Mouse (Mus musculus) small intestine, adult 10 weeks (tissue): Measurements from ENCODE around the gene Gpr155. TPM values are rescaled to one million over a fixed set of nuclear protein-coding genes. Genes with fewer than 3 reads are reported as not detected.

Experiments used
- polyA plus RNA-seq: library from polyadenylated mRNA; stranded (reverse); fragments of 350-450 nt; fragmentation: Illumina TruSeq; extraction: RNeasy Lipid Tissue Mini Kit (QIAGEN cat#74804); gene quantifications from one replicate; pipeline ENCODE4 v1.2.3, GENCODE M21; 2014; ENCODE audit warnings: low replicate concordance

Gpr155 gene
- polyA plus RNA-seq: 130 TPM

GRCm38 (mm10) chr2:73386356-73387046, at the start of gene Gpr155:
Gpr155 (minus strand) TSS chr2:73386572.

GRCm38 (mm10) chr2:73312152-73313116, 73.9 kb downstream of the Gpr155 start, which contains the start of the genes Scrn3 and Cir1:
Scrn3 (plus strand) TSS chr2:73312601.
Cir1 (minus strand) TSS chr2:73312701.

Other genes with a start within 250 kb of the Gpr155 start
- 128 TPM for gene Ola1, start 167.6 kb downstream of the Gpr155 start, polyA plus RNA-seq
- gene Sp9, start 114.6 kb downstream of the Gpr155 start, polyA plus RNA-seq: not detected
- gene Scrn3, start 74.0 kb downstream of the Gpr155 start, polyA plus RNA-seq: 28.3 TPM
- gene Cir1, start 73.9 kb downstream of the Gpr155 start, polyA plus RNA-seq: 52.0 TPM
- 44.1 TPM for gene Wipf1, start 143.2 kb upstream of the Gpr155 start, polyA plus RNA-seq
- gene Chrna1, start 193.8 kb upstream of the Gpr155 start, polyA plus RNA-seq: not detected